Mouse (Mus musculus) right cerebral cortex, postnatal 4 days (tissue): ENCODE measurements around the gene 9030025P20Rik.
A peak's percentile ranks its signal among the peaks of the same experiment; 100 is the strongest.
"Not testable (repeated sequence)": the region's sequence is repeated elsewhere in the genome, so short reads cannot be mapped to it uniquely, and the experiment has no call there.

Experiments
- DNase-seq: peaks from one replicate; pipeline ENCODE4 v3.0.0-alpha.2; 2022

9030025P20Rik gene

DNA sequence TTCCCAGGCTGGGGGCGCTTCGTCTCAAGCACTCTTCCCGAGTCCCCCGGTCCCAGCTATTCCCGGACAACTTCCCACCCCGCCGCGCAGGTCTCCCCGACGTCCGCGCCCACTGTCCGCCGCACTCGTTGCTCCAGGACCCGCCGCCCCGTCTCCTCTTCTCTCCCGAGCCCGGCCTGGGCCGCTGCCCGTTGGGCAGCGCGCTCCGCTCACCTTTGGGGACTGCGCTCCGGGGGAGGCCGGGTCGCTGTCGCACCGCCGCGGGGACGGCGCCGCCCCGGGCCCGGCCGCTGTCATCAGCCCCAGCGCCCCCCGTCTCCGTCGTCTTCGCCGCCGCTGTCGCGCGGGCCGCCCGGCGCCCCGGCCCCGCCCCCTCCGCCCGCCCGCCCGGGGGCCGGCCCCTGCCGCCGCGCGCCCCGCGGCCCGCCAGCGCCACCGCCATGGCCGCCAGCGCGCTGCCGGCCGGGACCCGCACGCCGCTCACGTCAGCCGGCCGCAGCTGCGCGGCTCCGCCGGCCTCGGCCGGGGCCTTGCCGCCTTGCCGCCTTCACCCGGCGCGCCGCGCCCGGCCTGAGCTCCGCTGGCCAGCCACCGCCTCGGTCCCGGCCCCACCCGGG, 14.4 kb downstream of the 9030025P20Rik start:
- not testable (repeated sequence) for DNase-seq

DNA sequence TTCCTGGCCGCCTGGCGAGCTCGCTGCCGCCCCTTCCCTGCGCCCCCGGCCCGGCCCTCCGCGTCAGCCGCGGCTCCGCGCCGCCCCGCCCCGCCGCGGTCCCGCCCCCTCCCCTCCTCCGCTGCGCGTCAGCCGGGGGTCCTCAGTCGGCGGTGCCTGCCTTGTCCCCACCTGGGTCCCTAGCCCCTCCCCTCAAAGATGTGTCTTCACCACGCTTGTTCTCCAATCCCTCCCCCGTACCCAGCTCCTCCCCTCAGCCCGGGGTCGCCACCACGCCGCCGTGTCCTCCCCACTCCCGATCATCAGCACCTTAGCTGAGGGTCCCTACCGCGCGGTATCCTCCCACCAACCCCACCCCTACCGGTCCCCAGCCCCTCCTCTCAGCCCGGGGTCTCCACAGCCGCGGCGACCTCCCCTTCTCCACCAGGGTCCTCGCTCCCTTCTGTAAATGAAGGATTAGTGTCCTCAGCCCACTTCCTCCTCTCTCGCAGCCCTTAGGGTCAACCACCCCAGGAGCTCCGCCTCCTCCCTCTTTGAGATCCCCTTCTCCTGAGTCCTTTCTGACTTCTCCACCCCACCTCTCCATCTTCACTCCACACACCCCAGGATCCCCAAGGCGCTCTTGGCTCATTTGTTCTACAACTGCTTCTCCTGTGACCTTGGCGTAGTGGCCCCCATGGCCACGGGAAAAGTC, 15.0 kb downstream of the 9030025P20Rik start:
- not testable (repeated sequence) for DNase-seq

DNA sequence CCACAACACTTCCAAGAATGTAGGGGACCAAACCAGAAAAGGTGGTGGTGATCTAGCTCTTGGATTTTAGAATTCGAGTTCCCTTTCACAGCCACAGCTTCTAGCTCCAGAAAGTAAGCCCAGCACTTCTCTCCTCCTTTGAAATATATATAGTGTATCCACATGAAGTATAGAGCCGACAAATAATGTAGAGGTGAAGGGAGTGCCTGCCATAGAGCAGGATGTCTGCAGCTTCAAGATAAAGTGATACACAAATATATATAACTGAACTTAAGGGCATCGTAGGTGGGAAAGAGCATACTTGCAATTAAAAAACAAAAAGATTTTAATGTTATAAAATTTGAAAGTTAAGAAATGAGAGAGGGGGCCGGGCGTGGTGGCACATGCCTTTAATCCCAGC, 15.9 kb downstream of the 9030025P20Rik start:
- DNase-seq, result not testable (repeated sequence)

DNA sequence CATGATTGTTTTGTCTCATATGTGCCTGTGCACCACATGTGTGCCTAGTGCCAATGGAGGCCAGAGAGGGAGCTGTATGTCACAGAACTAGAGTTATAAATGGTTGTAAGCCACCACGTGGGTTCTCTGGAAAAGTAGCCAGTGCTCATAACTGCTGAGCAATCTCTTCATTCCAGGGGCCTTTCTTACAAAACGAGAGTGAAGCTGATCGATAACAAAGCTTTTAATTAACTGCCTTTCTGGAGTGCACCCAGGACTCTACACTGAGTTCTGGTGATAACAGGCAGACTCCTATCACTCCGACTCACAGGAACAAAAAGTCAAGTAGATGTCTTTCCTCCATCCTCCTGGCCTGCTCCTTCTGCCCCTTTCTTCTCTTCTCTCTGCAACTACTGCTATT, 21.8 kb downstream of the 9030025P20Rik start:
- DNase-seq, result not testable (repeated sequence)

DNA sequence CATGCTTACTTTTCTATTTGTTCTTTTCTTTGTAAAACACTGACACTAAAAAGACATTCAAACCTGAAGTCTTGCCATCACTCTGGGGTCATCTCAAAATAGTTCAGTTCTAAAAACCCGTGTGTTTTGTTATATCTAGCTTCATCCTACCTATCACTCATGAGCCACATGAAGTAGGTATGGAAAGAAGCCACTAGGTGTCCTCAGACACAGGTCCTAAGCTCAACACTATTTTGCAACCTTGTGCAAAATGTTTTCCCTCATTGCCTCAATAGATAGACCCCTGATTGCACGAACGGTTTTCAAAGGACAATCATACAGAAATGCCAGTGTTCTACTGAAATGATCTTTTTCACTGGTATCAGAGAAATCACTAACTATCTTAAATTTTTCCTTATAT, 30.8 kb downstream of the 9030025P20Rik start:
- not testable (repeated sequence) for DNase-seq

- not testable (repeated sequence) for DNase-seq
These were observed 31.6 kb downstream of the 9030025P20Rik start, which contains the start of gene Gm3435 for GRCm38 (mm10) chr17:15009706-15010413. Gene Gm3435 (plus strand): TSS chr17:15010176.

- DNase-seq, result peak; percentile 2
These were observed 43.4 kb downstream of the 9030025P20Rik start for GRCm38 (mm10) chr17:15021503-15022220.

GRCm38 (mm10) chr17:15023878-15024492, 45.7 kb downstream of the 9030025P20Rik start:
- not testable (repeated sequence) for DNase-seq

DNA sequence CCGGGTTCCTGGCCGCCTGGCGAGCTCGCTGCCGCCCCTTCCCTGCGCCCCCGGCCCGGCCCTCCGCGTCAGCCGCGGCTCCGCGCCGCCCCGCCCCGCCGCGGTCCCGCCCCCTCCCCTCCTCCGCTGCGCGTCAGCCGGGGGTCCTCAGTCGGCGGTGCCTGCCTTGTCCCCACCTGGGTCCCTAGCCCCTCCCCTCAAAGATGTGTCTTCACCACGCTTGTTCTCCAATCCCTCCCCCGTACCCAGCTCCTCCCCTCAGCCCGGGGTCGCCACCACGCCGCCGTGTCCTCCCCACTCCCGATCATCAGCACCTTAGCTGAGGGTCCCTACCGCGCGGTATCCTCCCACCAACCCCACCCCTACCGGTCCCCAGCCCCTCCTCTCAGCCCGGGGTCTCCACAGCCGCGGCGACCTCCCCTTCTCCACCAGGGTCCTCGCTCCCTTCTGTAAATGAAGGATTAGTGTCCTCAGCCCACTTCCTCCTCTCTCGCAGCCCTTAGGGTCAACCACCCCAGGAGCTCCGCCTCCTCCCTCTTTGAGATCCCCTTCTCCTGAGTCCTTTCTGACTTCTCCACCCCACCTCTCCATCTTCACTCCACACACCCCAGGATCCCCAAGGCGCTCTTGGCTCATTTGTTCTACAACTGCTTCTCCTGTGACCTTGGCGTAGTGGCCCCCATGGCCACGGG, 46.4 kb downstream of the 9030025P20Rik start:
- not testable (repeated sequence) for DNase-seq

DNA sequence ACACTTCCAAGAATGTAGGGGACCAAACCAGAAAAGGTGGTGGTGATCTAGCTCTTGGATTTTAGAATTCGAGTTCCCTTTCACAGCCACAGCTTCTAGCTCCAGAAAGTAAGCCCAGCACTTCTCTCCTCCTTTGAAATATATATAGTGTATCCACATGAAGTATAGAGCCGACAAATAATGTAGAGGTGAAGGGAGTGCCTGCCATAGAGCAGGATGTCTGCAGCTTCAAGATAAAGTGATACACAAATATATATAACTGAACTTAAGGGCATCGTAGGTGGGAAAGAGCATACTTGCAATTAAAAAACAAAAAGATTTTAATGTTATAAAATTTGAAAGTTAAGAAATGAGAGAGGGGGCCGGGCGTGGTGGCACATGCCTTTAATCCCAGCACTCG, 47.2 kb downstream of the 9030025P20Rik start:
- not testable (repeated sequence) for DNase-seq

DNA sequence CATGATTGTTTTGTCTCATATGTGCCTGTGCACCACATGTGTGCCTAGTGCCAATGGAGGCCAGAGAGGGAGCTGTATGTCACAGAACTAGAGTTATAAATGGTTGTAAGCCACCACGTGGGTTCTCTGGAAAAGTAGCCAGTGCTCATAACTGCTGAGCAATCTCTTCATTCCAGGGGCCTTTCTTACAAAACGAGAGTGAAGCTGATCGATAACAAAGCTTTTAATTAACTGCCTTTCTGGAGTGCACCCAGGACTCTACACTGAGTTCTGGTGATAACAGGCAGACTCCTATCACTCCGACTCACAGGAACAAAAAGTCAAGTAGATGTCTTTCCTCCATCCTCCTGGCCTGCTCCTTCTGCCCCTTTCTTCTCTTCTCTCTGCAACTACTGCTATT, 53.1 kb downstream of the 9030025P20Rik start:
- not testable (repeated sequence) for DNase-seq

DNA sequence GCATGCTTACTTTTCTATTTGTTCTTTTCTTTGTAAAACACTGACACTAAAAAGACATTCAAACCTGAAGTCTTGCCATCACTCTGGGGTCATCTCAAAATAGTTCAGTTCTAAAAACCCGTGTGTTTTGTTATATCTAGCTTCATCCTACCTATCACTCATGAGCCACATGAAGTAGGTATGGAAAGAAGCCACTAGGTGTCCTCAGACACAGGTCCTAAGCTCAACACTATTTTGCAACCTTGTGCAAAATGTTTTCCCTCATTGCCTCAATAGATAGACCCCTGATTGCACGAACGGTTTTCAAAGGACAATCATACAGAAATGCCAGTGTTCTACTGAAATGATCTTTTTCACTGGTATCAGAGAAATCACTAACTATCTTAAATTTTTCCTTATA, 62.2 kb downstream of the 9030025P20Rik start:
- not testable (repeated sequence) for DNase-seq
